Mouse (Mus musculus) megakaryocyte-erythroid progenitor cell, adult 5-6 weeks (primary cell): Measurements from ENCODE around the gene Rnd2. TPM values are rescaled to one million over a fixed set of nuclear protein-coding genes. Genes with fewer than 3 reads are reported as not detected.
"Not testable (repeated sequence)": the region's sequence is repeated elsewhere in the genome, so short reads cannot be mapped to it uniquely, and the experiment has no call there.

Experiments used
- ATAC-seq: replicated peaks from 2 replicates; pipeline ENCODE4 v1.8.0; 2016; ENCODE audit warnings: mild to moderate bottlenecking, inconsistent platforms; ENCODE audit not compliant: severe bottlenecking, poor library complexity, low FRiP score, low TSS enrichment
- total RNA-seq, 2 experiments: library from RNA; stranded (forward) in 1 of 2; stranded (reverse) in 1 of 2; fragments of 200-1000, 215-1000 nt in 1 of 2; fragments of >200 nt in 1 of 2; fragmentation: Nextera tagmentation in 1 of 2; gene quantifications; 2 replicates each; pipeline ENCODE4 v1.2.3; 2014 to 2017

Rnd2 gene
- total RNA-seq, 2 experiments from 2014 or later: 3.8 to 7.2 TPM

DNA sequence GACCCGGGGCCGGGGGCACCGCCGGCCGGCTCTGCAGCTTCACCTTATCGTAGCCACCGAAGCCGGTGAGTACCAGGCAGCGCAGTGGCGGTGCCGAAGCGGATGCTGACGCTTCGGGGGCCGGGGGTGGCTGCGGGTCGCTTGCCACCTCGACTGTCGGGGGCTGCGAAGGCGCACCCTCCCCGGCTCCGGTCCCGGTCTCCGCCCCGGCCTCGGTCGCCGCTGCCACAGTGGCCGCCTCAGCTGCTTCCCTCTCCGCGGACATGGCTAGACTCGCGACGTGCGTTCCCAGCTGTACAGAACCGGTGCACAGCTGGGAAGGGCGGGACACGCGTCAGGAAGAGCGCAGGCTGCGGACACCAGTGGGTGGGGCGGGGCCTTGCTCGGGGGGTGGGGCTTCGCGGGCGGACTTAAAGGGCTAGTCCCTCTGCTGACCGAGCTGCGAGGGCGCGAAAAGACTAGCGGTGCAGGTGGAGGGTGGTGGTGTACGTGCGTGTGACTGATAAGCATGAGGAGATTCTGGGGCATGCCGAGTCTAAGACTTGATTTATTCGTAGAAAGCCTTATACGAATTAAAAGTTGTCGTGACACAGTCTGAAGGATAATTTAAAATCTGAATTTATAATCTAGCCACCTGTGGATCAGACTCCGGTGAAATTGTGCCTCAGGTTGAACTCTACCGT lies 1.2 kb downstream of the Rnd2 start, which contains the start of gene Vat1:
TSS of gene Vat1 (minus strand) at position 362 of the 683 bp plus-strand sequence.
- 0 out of 2 replicates have a peak, but pooled peaks have one; percentile 23 for ATAC-seq

- not testable (repeated sequence) for ATAC-seq
Measured at GRCm38 (mm10) chr11:101466552-101466950, 1.8 kb downstream of the Rnd2 start.

DNA sequence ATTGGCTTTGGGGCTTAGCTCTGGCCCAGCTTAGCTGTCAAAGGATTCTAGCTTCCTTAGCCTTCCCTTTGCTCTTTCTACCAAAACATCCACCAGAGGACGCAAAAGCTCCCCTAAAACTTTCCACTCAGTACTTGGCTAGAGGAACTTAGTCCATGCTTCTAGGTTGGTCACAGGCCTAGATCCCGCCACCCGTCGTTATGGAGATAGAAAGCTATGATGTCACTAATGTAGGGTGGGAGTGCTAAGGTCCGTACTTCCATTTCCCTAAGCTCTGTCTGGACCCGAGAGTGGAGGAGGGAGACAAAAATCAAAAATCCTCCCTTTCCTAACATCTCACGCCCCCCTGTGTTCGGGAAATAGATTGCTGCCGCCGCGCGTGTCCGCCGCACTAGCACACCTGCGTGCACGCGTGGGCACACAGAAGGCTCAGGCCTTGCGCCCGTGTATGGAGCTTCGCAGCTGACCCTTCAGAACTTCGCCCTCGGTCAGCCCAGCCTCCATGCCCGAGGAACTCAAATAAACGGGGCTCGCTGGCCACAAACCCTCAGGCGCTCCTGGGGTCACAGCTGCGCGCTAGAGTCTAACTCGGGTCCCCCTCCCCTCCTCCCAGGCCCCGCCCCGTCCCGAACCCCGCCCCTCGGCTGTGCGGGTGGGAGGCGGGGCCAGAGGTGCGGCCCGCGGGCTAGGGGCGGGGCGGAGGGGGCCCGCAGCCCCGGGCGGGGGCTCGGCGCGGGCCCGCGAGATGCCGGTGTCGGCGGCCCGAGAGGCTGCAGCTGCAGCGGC lies 2.9 kb downstream of the Rnd2 start:
- peak; percentile 34 for ATAC-seq

GRCm38 (mm10) chr11:101468263-101468688 lies 3.5 kb downstream of the Rnd2 start:
- no peak for ATAC-seq

DNA sequence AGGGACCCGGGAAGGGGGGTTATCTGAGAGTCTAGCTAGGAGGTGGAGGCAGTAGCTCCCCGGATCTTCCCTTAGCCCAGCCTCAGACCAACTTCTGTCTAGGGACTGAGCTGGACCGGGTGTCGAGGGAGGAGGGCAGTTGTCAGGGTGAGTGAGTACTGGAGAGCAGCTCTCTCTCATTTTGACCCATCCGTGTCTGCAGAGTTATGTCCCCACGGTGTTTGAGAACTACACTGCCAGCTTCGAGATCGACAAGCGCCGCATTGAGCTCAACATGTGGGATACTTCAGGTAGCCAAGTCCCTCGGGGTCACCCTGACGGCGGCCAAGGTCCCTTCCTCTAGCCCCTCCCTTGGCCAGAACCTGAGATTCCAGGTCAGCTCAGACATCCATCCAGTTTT lies 3.9 kb downstream of the Rnd2 start:
- no peak for ATAC-seq

DNA sequence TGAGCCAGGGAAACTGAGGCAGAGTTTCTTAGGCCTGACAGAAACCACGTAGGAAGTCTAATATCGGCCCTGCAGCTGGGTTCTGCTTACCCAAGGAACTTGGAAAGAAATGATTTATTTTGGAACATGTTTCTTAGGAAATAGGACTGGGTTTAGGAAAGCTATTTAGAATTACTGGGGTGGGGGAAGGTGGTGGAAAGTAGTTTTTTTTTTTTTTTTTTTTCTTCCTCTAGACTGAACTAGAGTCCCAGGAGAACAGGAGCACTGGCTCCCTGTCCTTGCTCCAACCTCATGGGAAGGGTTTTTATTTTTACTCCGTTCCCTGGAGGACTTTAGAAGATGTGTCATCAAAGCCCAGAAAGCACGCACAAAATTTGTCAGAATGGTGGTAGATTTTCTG lies 4.4 kb downstream of the Rnd2 start:
- no peak for ATAC-seq

- no peak for ATAC-seq
Measured at GRCm38 (mm10) chr11:101470206-101470605, 5.4 kb downstream of the Rnd2 start.

DNA sequence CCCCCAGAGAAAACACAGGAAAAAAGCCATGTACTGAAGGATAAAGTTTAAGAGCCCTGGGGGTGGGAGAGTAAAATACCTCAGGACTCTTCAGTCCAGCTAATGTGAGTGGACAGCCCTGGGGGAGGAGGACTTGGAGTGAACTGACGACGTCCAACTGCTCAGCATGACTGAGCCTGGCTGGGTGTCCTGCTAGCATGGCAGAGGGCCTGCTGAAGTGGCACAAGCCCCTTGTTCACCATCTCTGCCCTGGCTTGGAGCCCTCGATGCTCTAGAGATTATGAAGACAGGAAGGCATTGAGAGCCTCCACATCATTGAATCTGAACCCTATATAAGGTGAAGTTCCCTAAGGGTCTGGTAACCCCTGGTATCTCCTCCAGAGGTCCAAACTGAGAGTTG lies 7.1 kb downstream of the Rnd2 start:
- ATAC-seq: no peak

- ATAC-seq: no peak
Measured at GRCm38 (mm10) chr11:101472336-101472735, 7.5 kb downstream of the Rnd2 start.

GRCm38 (mm10) chr11:101473686-101474085 lies 8.9 kb downstream of the Rnd2 start:
- ATAC-seq: not testable (repeated sequence)

GRCm38 (mm10) chr11:101474298-101474697 lies 9.5 kb downstream of the Rnd2 start:
- ATAC-seq: no peak

DNA sequence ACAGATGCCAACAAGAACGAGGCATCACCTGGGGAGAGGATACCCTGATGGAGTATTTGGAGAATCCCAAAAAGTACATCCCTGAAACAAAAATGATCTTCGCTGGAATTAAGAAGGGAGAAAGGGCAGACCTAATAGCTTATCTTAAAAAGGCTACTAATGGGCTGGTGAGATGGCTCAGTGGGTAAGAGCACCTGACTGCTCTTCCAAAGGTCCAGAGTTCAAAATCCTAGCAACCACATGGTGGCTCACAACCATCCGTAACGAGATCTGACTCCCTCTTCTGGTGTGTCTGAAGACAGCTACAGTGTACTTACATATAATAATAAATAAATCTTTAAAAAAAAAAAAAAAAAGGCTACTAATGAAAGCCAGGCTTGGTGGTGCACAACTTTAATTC lies 11.6 kb downstream of the Rnd2 start:
- ATAC-seq: not testable (repeated sequence)

GRCm38 (mm10) chr11:101477194-101477551 lies 12.4 kb downstream of the Rnd2 start:
- no peak for ATAC-seq

GRCm38 (mm10) chr11:101477552-101478211 lies 12.9 kb downstream of the Rnd2 start:
- no peak for ATAC-seq

- no peak for ATAC-seq
Measured at GRCm38 (mm10) chr11:101479171-101479635, 14.4 kb downstream of the Rnd2 start.

DNA sequence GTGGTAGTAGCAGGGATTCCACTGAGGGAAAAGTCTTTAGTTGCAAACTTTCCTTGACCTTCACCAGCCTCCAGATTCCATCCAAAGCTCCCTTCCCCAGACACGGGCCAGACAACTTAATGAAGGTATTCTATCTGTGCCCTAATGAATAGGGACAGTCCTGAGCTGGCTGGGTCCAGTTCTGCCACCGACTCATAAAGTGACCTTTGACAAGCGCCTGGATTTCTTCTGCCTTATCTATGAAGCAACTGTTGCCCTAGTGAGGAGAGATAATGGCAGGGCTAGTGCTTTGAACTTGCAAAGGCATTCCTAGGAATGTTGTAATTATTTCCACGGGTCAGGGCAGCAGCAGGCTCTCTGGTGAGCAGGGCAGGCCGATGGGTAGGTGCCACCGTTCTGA lies 16.1 kb downstream of the Rnd2 start:
- ATAC-seq: no peak

GRCm38 (mm10) chr11:101483804-101484203 lies 19.0 kb downstream of the Rnd2 start:
- ATAC-seq: no peak

- ATAC-seq: no peak
Measured at GRCm38 (mm10) chr11:101484245-101484644, 19.4 kb downstream of the Rnd2 start.

DNA sequence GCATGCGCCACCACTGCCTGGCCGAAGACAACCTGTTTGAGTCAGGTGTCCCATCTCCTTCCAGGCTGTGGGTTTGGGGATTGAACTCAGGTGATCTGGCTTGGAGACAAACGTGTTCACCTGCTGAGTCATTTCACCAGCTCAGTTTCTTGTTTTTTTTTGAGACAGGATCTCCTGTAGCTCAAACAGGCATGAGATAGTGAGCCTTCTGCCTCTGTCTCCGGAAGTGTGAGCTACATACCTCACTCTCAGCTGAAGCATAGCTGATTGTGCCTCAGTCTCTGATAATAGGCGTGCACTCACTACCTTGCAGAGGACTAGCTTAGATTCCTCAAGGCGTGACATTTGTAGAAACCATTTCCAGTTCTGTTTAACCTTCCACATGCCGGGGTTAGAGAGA lies 20.0 kb downstream of the Rnd2 start:
- peak; percentile 29 for ATAC-seq

GRCm38 (mm10) chr11:101485509-101486028 lies 20.8 kb downstream of the Rnd2 start:
- ATAC-seq: peak; percentile 90
